Mouse (Mus musculus) heart, adult 2 months (tissue): Measurements from ENCODE around the gene Pde4b. TPM values are rescaled to one million over a fixed set of nuclear protein-coding genes. Genes with fewer than 3 reads are reported as not detected.
A peak's percentile ranks its signal among the peaks of the same experiment; 100 is the strongest.

Experiments used
- DNase-seq, 2 experiments: peaks; one replicate each; pipeline ENCODE4 v3.0.0; 2021
- H3K27ac ChIP-seq: fragments of 200-600 bp; 2 replicates; pipeline ENCODE4 v1.8.1; 2022
- H3K27me3 ChIP-seq: fragments of 200-500 bp; 2 replicates; pipeline ENCODE4 v1.6.1; 2012; ENCODE audit warnings: mild to moderate bottlenecking, low read length, inconsistent platforms, mixed read lengths; ENCODE audit not compliant: control insufficient read depth, insufficient read depth
- H3K36me3 ChIP-seq: fragments of 200-500 bp; 2 replicates; pipeline ENCODE4 v1.6.1; 2012; ENCODE audit warnings: low read length, inconsistent platforms; ENCODE audit not compliant: control insufficient read depth, insufficient read depth
- H3K4me1 ChIP-seq: fragments of 200-500 bp; 2 replicates; pipeline ENCODE4 v1.6.1; 2011; ENCODE audit warnings: low read length; ENCODE audit not compliant: control insufficient read depth, insufficient read depth
- H3K4me3 ChIP-seq: fragments of 200-600 bp; 2 replicates; pipeline ENCODE4 v1.8.1; 2022
- H3K79me2 ChIP-seq: fragments of 200-500 bp; replicated peaks from 2 replicates; pipeline ENCODE4 v1.6.1; 2012; ENCODE audit warnings: mild to moderate bottlenecking, inconsistent platforms, low read length, moderate library complexity, mixed read lengths; ENCODE audit not compliant: control insufficient read depth, insufficient read depth
- H3K9ac ChIP-seq: fragments of 200-500 bp; 2 replicates; pipeline ENCODE4 v1.6.1; 2012; ENCODE audit warnings: low read depth, mild to moderate bottlenecking, control low read depth, inconsistent platforms, low read length, mixed read lengths
- CTCF ChIP-seq: fragments of 200-600 bp; IDR thresholded peaks from 2 replicates; pipeline ENCODE4 v1.8.1; 2022; ENCODE audit warnings: antibody characterized with exemption, mild to moderate bottlenecking, moderate library complexity
- EP300 ChIP-seq: fragments of 200-500 bp; IDR thresholded peaks from 2 replicates; pipeline ENCODE4 v1.6.1; 2011; ENCODE audit warnings: low read depth, low read length, control low read depth; ENCODE audit not compliant: insufficient read depth
- POLR2A ChIP-seq: fragments of 200-500 bp; IDR thresholded peaks from 2 replicates; pipeline ENCODE4 v1.6.1; 2011; ENCODE audit warnings: mild to moderate bottlenecking, low read depth, low read length, control low read depth; ENCODE audit not compliant: insufficient read depth
- WGBS: fragments of 180-500 bp; shearing (Covaris S2); methylation state at CpG from one replicate; pipeline ENCODE4 v1.1.7; 2018; 5-methylcytosine and 5-hydroxymethylcytosine counted together
- intact Hi-C: fragments of 180-260 bp; cut with DNase I; formaldehyde crosslinking; loops from one replicate; pipeline ENCODE4 v1.15.1; 2025
- polyA plus RNA-seq: library from polyadenylated mRNA; depleted of rRNA; stranded (reverse); fragments of >200 nt; gene quantifications from 2 replicates; pipeline ENCODE4 v1.2.3, GENCODE M21; 2012
- total RNA-seq, 2 experiments: library from RNA; stranded (reverse); gene quantifications; 2 replicates each; pipeline ENCODE4 v1.2.3; 2021

Pde4b gene
- total and polyA plus RNA-seq, 3 experiments: 16.3 to 29.4 (median 28.2) TPM

DNA sequence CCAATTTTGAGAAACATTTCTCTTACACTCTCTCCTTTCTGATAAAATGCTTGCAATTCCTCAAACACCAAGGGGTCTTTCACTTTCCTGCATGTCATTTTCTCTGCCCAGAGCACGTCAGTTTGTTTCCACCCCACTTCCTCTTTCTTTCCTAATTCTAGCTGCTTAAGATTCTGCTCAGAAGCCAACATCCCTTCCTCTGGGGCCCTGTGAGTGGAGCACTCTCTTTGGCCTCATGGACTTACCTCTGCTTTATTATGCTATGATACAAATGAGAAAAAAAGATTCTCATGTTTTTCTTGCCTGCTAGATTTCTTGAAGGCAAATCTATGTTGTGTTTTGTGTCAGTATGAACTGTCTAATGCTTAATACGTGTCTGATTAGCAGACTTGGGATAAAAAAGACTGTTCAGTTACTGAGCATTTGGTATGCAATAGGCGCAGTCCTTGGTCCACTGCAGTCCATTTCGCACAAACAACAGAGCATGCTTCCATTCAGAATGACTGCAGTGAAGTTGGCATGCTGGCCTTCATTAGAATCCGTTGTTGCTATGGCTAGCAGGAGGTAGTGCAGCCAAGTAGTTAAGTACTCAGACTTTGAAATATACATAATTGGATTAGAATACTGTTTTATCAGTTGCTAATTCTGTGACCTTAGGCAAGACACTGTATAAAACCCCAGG, 446.8 kb downstream of the Pde4b start:
- H3K27me3 ChIP-seq: no peaks in the 10 kb centered on the region
- H3K4me3 ChIP-seq: no peak overlapping the region
- no peaks in the 10 kb centered on the region for H3K79me2 ChIP-seq
- intact Hi-C loops: no loop called here
- H3K9ac ChIP-seq: no peak overlapping the region
- H3K4me1 ChIP-seq: peaks cover 8% of the 10 kb centered on the region
- H3K36me3 ChIP-seq: peaks cover 15% of the 10 kb centered on the region
- H3K27ac ChIP-seq: peak overlapping the region; percentile 53
- no peak for DNase-seq
- TF ChIP-seq POLR2A (no peak), CTCF (no peak), EP300 (no peak)
- 54% methylated on average over 5 of the region's 5 CpGs for WGBS

DNA sequence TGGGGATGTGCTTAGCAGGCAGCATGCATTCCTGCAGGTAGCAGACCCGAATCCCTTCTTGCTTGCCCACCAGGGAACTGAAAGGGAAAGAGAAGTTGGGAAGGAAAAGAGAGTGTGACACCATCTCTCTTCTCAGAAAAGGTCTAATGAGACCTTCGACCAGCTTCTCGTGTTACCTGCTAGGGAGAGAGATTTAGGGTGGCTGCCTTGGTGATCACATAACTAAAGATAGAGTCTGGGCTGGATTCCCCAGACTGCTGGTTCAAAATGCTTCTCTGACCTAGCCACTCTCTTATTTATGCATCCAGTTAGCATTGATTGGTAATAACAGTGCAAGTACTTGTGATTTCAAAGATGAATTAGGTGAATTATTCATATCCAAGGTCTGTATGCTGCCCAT, 448.5 kb downstream of the Pde4b start:
- H3K27me3 ChIP-seq: no peaks in the 10 kb centered on the region
- H3K4me3 ChIP-seq: no peak overlapping the region
- WGBS: 69% methylated on average over 3 of the region's 3 CpGs
- H3K36me3 ChIP-seq: peaks cover 15% of the 10 kb centered on the region
- intact Hi-C loops: no loop called here
- no peak for DNase-seq
- no peak overlapping the region for H3K9ac ChIP-seq
- TF ChIP-seq CTCF: no peak
- no peak for TF ChIP-seq POLR2A
- TF ChIP-seq EP300: no peak
- no peaks in the 10 kb centered on the region; the same call in 1 of the 2 replicates for H3K79me2 ChIP-seq
- no peak overlapping the region; the same call in 1 of the 2 replicates for H3K27ac ChIP-seq
- peaks cover 7% of the 10 kb centered on the region for H3K4me1 ChIP-seq

DNA sequence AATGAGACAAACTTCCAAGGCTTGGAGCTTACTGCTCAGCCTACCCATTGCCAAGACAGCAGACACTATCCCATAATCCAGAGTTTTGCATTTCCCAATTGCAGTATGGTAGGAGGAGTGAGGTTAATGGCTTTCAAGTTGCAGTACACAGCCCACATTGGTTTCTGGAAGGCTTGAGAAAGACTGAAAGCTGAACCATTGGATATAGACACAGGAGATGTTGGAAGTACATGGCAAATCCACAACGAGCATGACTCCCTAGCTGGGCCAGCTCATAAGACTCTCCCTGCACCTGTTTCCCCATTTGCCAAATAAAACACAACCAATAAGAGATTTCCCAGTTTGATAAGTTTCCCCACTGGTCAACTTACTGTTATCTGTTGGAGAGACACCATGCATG, 450.9 kb downstream of the Pde4b start:
- no peak for TF ChIP-seq EP300
- no peak for TF ChIP-seq CTCF
- Histone ChIP-seq H3K4me3 (no peak overlapping the region), H3K36me3 (peaks cover 15% of the 10 kb centered on the region), H3K27me3 (no peaks in the 10 kb centered on the region), H3K79me2 (no peaks in the 10 kb centered on the region; the same call in 1 of the 2 replicates), H3K27ac (no peak overlapping the region), H3K4me1 (peaks cover 7% of the 10 kb centered on the region), H3K9ac (no peak overlapping the region)
- no peak for DNase-seq
- intact Hi-C loops: no loop called here
- WGBS: 75% methylated on average over 1 of the region's 1 CpGs

DNA sequence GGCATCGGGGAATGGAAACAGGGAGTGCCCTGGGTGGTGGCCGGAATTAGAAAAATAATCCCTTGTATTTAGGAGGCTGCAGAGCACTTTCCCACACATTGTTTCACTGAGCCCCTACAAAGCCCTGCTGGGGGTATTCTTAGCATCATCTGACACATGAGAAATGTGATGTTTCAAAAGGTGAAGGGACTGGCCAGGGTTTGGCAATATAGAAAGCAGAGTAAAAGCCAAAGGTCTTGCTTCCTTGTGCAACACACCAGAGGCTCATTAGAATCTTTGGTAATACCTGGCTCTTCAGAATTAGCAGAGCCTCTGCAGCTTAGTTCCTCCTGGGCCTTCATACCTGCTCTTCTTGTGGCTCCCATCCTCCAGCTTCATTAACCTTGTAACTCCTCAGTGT, 451.4 kb downstream of the Pde4b start:
- Histone ChIP-seq H3K27ac (no peak overlapping the region), H3K79me2 (no peaks in the 10 kb centered on the region; the same call in 1 of the 2 replicates), H3K4me3 (no peak overlapping the region), H3K9ac (no peak overlapping the region), H3K27me3 (no peaks in the 10 kb centered on the region), H3K36me3 (peaks cover 11% of the 10 kb centered on the region), H3K4me1 (peaks cover 3% of the 10 kb centered on the region)
- TF ChIP-seq CTCF (no peak), POLR2A (no peak), EP300 (no peak)
- no peak for DNase-seq
- intact Hi-C loops: no loop called here
- WGBS: 71% methylated on average over 2 of the region's 2 CpGs

- 58% methylated on average over 5 of the region's 5 CpGs for WGBS
These were observed 452.3 kb downstream of the Pde4b start for GRCm38 (mm10) chr4:102539598-102540180.

DNA sequence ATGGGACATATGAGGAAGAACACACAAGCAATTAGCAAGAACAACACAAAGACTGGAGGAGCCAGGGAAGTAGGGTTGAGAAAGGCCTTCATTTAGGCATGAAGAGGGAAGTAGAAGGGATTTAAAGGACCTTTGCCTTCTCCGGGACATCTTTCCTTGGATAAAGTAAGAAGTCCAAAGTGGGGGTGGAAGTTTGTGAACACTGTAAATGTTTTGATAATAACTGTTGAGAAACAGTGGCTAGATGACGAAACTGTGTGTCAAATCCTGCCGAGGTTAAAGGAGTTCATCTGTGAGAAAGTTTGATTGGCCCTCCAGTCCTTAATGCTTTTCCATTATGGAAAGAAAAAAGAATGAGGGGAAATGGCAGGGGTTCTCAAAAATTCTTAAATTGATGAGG, 455.6 kb downstream of the Pde4b start:
- no peak overlapping the region for H3K27ac ChIP-seq
- peaks cover 2% of the 10 kb centered on the region; the same call in 1 of the 2 replicates for H3K4me1 ChIP-seq
- no peaks in the 10 kb centered on the region for H3K27me3 ChIP-seq
- TF ChIP-seq POLR2A (no peak), CTCF (no peak), EP300 (no peak)
- H3K4me3 ChIP-seq: no peak overlapping the region
- no peak for DNase-seq
- no peak overlapping the region for H3K9ac ChIP-seq
- no peaks in the 10 kb centered on the region; the same call in 1 of the 2 replicates for H3K79me2 ChIP-seq
- intact Hi-C loops: no loop called here
- H3K36me3 ChIP-seq: peaks cover 2% of the 10 kb centered on the region; the same call in 1 of the 2 replicates
- 87% methylated on average over 3 of the region's 3 CpGs for WGBS

More at GRCm38 (mm10) chr4:102539598-102540180, 452.3 kb downstream of the Pde4b start:
- H3K9ac ChIP-seq: no peak overlapping the region
- H3K27ac ChIP-seq: peak overlapping the region; percentile 11; the same call in 1 of the 2 replicates
- intact Hi-C loops: no loop called here
- no peaks in the 10 kb centered on the region for H3K27me3 ChIP-seq
- no peaks in the 10 kb centered on the region; the same call in 1 of the 2 replicates for H3K79me2 ChIP-seq
- TF ChIP-seq EP300 (no peak), CTCF (peak; percentile 28)
- peaks cover 2% of the 10 kb centered on the region for H3K36me3 ChIP-seq
- no peak overlapping the region for H3K4me3 ChIP-seq
- H3K4me1 ChIP-seq: peaks cover under 1% of the 10 kb centered on the region
- DNase-seq: no peak
